In the genomic region with DNA sequence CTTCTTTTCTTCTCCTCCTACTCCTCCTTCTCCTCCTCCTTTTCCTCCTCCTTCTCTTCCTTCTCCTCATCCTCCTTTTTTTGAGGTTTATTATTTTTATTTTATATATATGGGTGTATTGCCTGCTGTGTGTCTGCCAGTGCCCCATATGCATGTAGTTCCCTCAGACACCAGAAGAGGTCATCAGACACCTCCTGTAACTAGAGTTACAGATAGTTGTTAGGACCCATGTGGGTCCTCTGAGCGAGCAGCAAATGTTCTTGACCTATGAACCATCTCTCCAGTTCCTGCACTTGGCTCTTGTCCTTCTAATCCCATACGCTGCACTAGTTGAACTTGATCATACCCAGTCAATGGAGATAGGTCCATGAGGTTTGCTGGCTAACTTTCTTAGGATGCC, we compare ENCODE assay signal across 10 mouse cellular contexts. TPM values are rescaled to one million over a fixed set of nuclear protein-coding genes. Genes with fewer than 3 reads are reported as not detected.
DNase-seq lines count a peak whose midpoint lies in the region; TF ChIP-seq lines count a peak whose summit lies in the region.
"Had no signal": no experiment of that assay in that cellular context is flagged by ENCODE, and none has a peak within 500 bp of the region (broad histone marks: within the 10 kb centered on the region; RNA-seq: fewer than 3 reads in every experiment).

No protein-coding gene starts in this region.

- H3K4me1 ChIP-seq in heart, adult 2 months (ENCODE audit: control insufficient read depth, insufficient read depth, low read length) = no peaks in the 10 kb centered on the region
- H3K4me1 ChIP-seq in embryonic facial prominence, embryonic 10.5 days = no peaks in the 10 kb centered on the region
- H3K4me1 ChIP-seq: limb, embryonic 15.5 days; stomach, embryonic 15.5 days had no signal

- H3K36me3 ChIP-seq in heart, adult 2 months (ENCODE audit: control insufficient read depth, insufficient read depth, low read length) = no peaks in the 10 kb centered on the region
- no peaks in the 10 kb centered on the region for H3K36me3 ChIP-seq in embryonic facial prominence, embryonic 10.5 days (replicated peaks)
- H3K36me3 ChIP-seq: limb, embryonic 15.5 days; stomach, embryonic 15.5 days had no signal

- TF ChIP-seq EP300 in heart, adult 2 months (IDR thresholded peaks at IDR 0.05; ENCODE audit: insufficient read depth, low read depth, low read length) = no peak

- H3K27ac ChIP-seq in heart, adult 2 months = no peak overlapping the region
- no peak overlapping the region for H3K27ac ChIP-seq in embryonic facial prominence, embryonic 10.5 days (replicated peaks)
- H3K27ac ChIP-seq: limb, embryonic 15.5 days; stomach, embryonic 15.5 days had no signal

- no peaks in the 10 kb centered on the region for H3K27me3 ChIP-seq in heart, adult 2 months (ENCODE audit: control insufficient read depth, insufficient read depth, low read length)
- H3K27me3 ChIP-seq in embryonic facial prominence, embryonic 10.5 days (replicated peaks; ENCODE audit: low read depth, poor library complexity, severe bottlenecking) = no peaks in the 10 kb centered on the region
- H3K27me3 ChIP-seq: limb, embryonic 15.5 days; stomach, embryonic 15.5 days had no signal

- DNase-seq in heart, adult 2 months = no peak
- no peak for DNase-seq in heart, adult 18-20 months
- DNase-seq in testis, postnatal 10 days (ENCODE audit: low spot score) = peak; percentile 61
- no peak for DNase-seq in testis, postnatal 14 days (ENCODE audit: low spot score)
- DNase-seq in embryonic facial prominence, embryonic 10.5 days (ENCODE audit: low spot score) = peak; percentile 49
- peak; percentile 78 for DNase-seq in retina, embryonic 14.5 days (ENCODE audit: low spot score)
- no peak for DNase-seq in right cerebral cortex, adult 18-20 months
- no peak for DNase-seq in right cerebral cortex, postnatal 25 days

- no peaks in the 10 kb centered on the region for H3K9me3 ChIP-seq in embryonic facial prominence, embryonic 10.5 days
- H3K9me3 ChIP-seq: limb, embryonic 15.5 days; stomach, embryonic 15.5 days had no signal

- intact Hi-C loops in heart, adult 2 months (cut with DNase I) = no loop called here

- no peak overlapping the region for H3K4me3 ChIP-seq in heart, adult 2 months
- H3K4me3 ChIP-seq in embryonic facial prominence, embryonic 10.5 days = no peak overlapping the region
- H3K4me3 ChIP-seq: limb, embryonic 15.5 days; stomach, embryonic 15.5 days had no signal

- TF ChIP-seq POLR2A in heart, adult 2 months (IDR thresholded peaks at IDR 0.05; ENCODE audit: insufficient read depth, low read depth, low read length) = no peak

- H3K79me2 ChIP-seq in heart, adult 2 months (replicated peaks; ENCODE audit: control insufficient read depth, insufficient read depth, low read length) = no peaks in the 10 kb centered on the region

- no peak overlapping the region for H3K9ac ChIP-seq in heart, adult 2 months (ENCODE audit: low read depth, low read length)
- H3K9ac ChIP-seq: limb, embryonic 15.5 days; stomach, embryonic 15.5 days had no signal

- 48% methylated on average over 2 of the region's 2 CpGs for WGBS in heart, adult 2 months
- 35% methylated on average over 2 of the region's 2 CpGs for WGBS in embryonic facial prominence, embryonic 10.5 days

- peak; percentile 60 for TF ChIP-seq CTCF in heart, adult 2 months (IDR thresholded peaks at IDR 0.05)

RNA-seq across cellular contexts. Expression of gene Duxbl3, which starts 48.3 kb away (rescaled TPM):
- not detected for total RNA-seq in heart, adult 2 months (2021)
- 0.10 and 0.29 TPM in 2 replicates for polyA plus RNA-seq in heart, adult 2 months (2012; rRNA removed)
- total RNA-seq in heart, adult 18-20 months (2021) = not detected
- 4.5 and 4.7 TPM in 2 replicates for polyA plus RNA-seq in embryonic facial prominence, embryonic 10.5 days (2016; fragmentation: Nextera tagmentation; extraction: Ambion mirVana)

Comparison
In these comparisons a context has a peak if more than half of its experiments do, and no peak if none do; other contexts are left out.
1. DNase-seq: peak in testis, postnatal 10 days (single experiment), embryonic facial prominence, embryonic 10.5 days (single experiment) and retina, embryonic 14.5 days (single experiment); none in heart, adult 2 months (0 of 2), heart, adult 18-20 months (0 of 2), testis, postnatal 14 days (single experiment), right cerebral cortex, adult 18-20 months (single experiment) and right cerebral cortex, postnatal 25 days (single experiment).